Mouse (Mus musculus): ENCODE results near the gene Fbxo39. TPM values are rescaled to one million over a fixed set of nuclear protein-coding genes. Genes with fewer than 3 reads are reported as not detected.

Gene Fbxo39
- polyA plus RNA-seq, 1 experiment from 2014 or later = not detected

- Histone ChIP-seq H3K9me3 (ENCODE audit: control insufficient read depth, low read length) (no peaks in the 10 kb centered on the region), H3K27ac (ENCODE audit: low read depth, low read length) (no peak overlapping the region), H3K4me3 (ENCODE audit: low read depth, low read length) (no peak overlapping the region), H3K27me3 (replicated peaks; ENCODE audit: control insufficient read depth, insufficient read depth, low read length) (no peaks in the 10 kb centered on the region; the same call in 1 of the 2 replicates), H3K4me2 (no peak overlapping the region), H3K9ac (ENCODE audit: low read depth, low read length) (no peak overlapping the region), H3K36me3 (ENCODE audit: control insufficient read depth, insufficient read depth, low read length) (no peaks in the 10 kb centered on the region), H3K4me1 (replicated peaks; ENCODE audit: control insufficient read depth, insufficient read depth, low read length) (no peaks in the 10 kb centered on the region)
- ATAC-seq (replicated peaks; ENCODE audit: low FRiP score) (no peak), DNase-seq (ENCODE audit: low spot score) (no peak)
- 73% methylated on average over 5 of the region's 5 CpGs for WGBS
Measured at GRCm38 (mm10) chr11:72307461-72307860, 6.8 kb upstream of the Fbxo39 start.

GRCm38 (mm10) chr11:72308982-72309381 is 5.3 kb upstream of the Fbxo39 start:
- no peak for DNase-seq (ENCODE audit: low spot score)
- 36% methylated on average over 2 of the region's 2 CpGs for WGBS
- Histone ChIP-seq H3K4me1 (replicated peaks; ENCODE audit: control insufficient read depth, insufficient read depth, low read length) (no peaks in the 10 kb centered on the region), H3K36me3 (ENCODE audit: control insufficient read depth, insufficient read depth, low read length) (no peaks in the 10 kb centered on the region), H3K27ac (ENCODE audit: low read depth, low read length) (no peak overlapping the region), H3K4me3 (ENCODE audit: low read depth, low read length) (no peak overlapping the region), H3K9me3 (ENCODE audit: control insufficient read depth, low read length) (no peaks in the 10 kb centered on the region), H3K27me3 (replicated peaks; ENCODE audit: control insufficient read depth, insufficient read depth, low read length) (peaks cover 9% of the 10 kb centered on the region), H3K9ac (ENCODE audit: low read depth, low read length) (no peak overlapping the region), H3K4me2 (no peak overlapping the region)
- ATAC-seq (replicated peaks; ENCODE audit: low FRiP score) = no peak

DNA sequence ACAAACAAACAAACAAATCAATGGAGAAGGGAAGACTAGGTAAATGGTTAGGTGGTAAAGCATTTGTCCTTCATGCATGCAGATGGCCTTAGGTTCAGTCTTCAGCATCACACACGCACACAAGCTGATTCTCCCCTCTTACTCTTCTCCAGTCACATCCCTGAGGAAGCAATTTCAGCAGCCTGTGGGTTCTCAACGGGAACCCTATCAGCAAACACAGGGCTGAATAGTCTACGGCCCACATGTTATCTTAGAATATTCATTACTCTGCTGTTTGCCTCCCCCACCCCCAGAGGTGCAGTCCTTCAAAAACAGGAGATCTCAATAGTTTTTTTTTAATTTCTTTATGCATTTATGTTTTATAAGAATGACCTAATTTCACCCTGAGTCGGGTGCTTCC is 3.8 kb upstream of the Fbxo39 start:
- peaks cover 24% of the 10 kb centered on the region for H3K27me3 ChIP-seq (replicated peaks; ENCODE audit: control insufficient read depth, insufficient read depth, low read length)
- no peak overlapping the region for H3K27ac ChIP-seq (ENCODE audit: low read depth, low read length)
- no peak overlapping the region for H3K4me3 ChIP-seq (ENCODE audit: low read depth, low read length)
- 54% methylated on average over 4 of the region's 4 CpGs for WGBS
- H3K4me2 ChIP-seq = no peak overlapping the region
- H3K9ac ChIP-seq (ENCODE audit: low read depth, low read length) = no peak overlapping the region
- ATAC-seq (replicated peaks; ENCODE audit: low FRiP score) (no peak), DNase-seq (ENCODE audit: low spot score) (no peak)
- H3K9me3 ChIP-seq (ENCODE audit: control insufficient read depth, low read length) = no peaks in the 10 kb centered on the region
- H3K36me3 ChIP-seq (ENCODE audit: control insufficient read depth, insufficient read depth, low read length) = no peaks in the 10 kb centered on the region
- H3K4me1 ChIP-seq (replicated peaks; ENCODE audit: control insufficient read depth, insufficient read depth, low read length) = no peaks in the 10 kb centered on the region; the same call in 1 of the 2 replicates

DNA sequence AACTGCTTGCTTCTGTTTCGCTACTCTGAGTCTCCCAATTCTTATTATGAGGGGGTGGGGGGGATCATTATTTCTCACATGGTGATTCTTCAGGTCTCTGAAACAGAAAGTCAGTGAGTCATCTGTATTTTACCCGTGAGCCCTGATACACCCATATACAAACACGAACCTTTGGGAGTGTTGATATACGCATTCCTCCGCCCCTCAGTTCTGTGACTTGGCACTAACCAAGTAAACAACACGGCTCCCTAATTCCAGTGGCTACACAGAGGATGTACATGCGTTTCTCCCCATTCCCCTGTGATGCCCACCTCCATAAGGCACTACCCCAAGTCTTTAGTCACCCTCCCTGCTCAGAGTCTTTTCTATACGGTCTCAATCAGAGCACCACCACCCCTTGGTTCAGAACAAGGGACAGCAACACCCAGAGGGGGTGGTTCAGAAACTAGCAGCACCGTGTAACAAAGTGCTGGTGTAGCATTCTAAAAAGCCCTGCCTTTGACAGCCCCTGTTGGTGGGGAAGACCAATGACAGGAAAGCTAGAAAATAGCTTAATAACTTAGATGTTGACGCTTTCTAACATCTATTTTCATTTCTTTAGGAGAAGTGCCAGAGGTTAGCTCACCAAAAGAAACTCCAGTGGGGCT is 2.8 kb upstream of the Fbxo39 start:
- H3K9ac ChIP-seq (ENCODE audit: low read depth, low read length) = no peak overlapping the region
- ATAC-seq (replicated peaks; ENCODE audit: low FRiP score) = no peak
- no peak overlapping the region for H3K27ac ChIP-seq (ENCODE audit: low read depth, low read length)
- H3K36me3 ChIP-seq (ENCODE audit: control insufficient read depth, insufficient read depth, low read length) = no peaks in the 10 kb centered on the region
- no peak overlapping the region for H3K4me3 ChIP-seq (ENCODE audit: low read depth, low read length)
- no peak overlapping the region for H3K4me2 ChIP-seq
- WGBS = 74% methylated on average over 10 of the region's 10 CpGs
- DNase-seq (ENCODE audit: low spot score) = no peak
- H3K4me1 ChIP-seq (replicated peaks; ENCODE audit: control insufficient read depth, insufficient read depth, low read length) = no peaks in the 10 kb centered on the region; the same call in 1 of the 2 replicates
- no peaks in the 10 kb centered on the region for H3K9me3 ChIP-seq (ENCODE audit: control insufficient read depth, low read length)
- peaks cover 26% of the 10 kb centered on the region for H3K27me3 ChIP-seq (replicated peaks; ENCODE audit: control insufficient read depth, insufficient read depth, low read length)

- no peak for DNase-seq (ENCODE audit: low spot score)
- Histone ChIP-seq H3K9ac (ENCODE audit: low read depth, low read length) (no peak overlapping the region), H3K4me1 (replicated peaks; ENCODE audit: control insufficient read depth, insufficient read depth, low read length) (no peaks in the 10 kb centered on the region; the same call in 1 of the 2 replicates), H3K4me2 (no peak overlapping the region), H3K4me3 (ENCODE audit: low read depth, low read length) (no peak overlapping the region), H3K27ac (ENCODE audit: low read depth, low read length) (no peak overlapping the region), H3K36me3 (ENCODE audit: control insufficient read depth, insufficient read depth, low read length) (no peaks in the 10 kb centered on the region), H3K27me3 (replicated peaks; ENCODE audit: control insufficient read depth, insufficient read depth, low read length) (peaks cover 25% of the 10 kb centered on the region), H3K9me3 (ENCODE audit: control insufficient read depth, low read length) (no peaks in the 10 kb centered on the region)
- no peak for ATAC-seq (replicated peaks; ENCODE audit: low FRiP score)
- 71% methylated on average over 5 of the region's 5 CpGs for WGBS
Measured at GRCm38 (mm10) chr11:72318026-72318425, 3.8 kb downstream of the Fbxo39 start.

DNA sequence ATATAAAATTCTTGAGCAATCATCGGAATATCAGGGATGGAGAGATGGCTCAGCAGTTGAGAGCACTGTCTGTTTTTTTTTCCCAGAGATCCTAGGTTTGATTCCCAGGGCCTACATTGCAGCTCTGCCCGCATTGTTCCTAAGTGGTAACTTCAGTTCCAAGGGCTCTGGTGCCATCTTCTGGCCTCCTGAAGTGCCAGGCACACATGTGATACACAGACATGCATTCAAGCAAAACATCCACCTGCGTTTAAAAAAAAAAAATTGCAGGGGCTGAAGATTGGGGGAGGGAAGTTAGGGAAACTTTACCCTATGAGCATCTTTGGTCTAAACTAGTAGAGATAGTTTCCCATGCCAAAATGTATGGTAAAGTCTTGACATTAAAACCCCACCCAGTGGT is 10.2 kb downstream of the Fbxo39 start:
- ATAC-seq (replicated peaks; ENCODE audit: low FRiP score) (no peak), DNase-seq (ENCODE audit: low spot score) (no peak)
- no peaks in the 10 kb centered on the region for H3K4me1 ChIP-seq (replicated peaks; ENCODE audit: control insufficient read depth, insufficient read depth, low read length)
- H3K27ac ChIP-seq (ENCODE audit: low read depth, low read length) = no peak overlapping the region
- H3K4me3 ChIP-seq (ENCODE audit: low read depth, low read length) = no peak overlapping the region
- no peaks in the 10 kb centered on the region for H3K27me3 ChIP-seq (replicated peaks; ENCODE audit: control insufficient read depth, insufficient read depth, low read length)
- no peak overlapping the region for H3K4me2 ChIP-seq
- 66% methylated on average over 3 of the region's 3 CpGs for whole genome bisulfite sequencing
- H3K36me3 ChIP-seq (ENCODE audit: control insufficient read depth, insufficient read depth, low read length) = no peaks in the 10 kb centered on the region
- no peaks in the 10 kb centered on the region for H3K9me3 ChIP-seq (ENCODE audit: control insufficient read depth, low read length)
- H3K9ac ChIP-seq (ENCODE audit: low read depth, low read length) = no peak overlapping the region

DNA sequence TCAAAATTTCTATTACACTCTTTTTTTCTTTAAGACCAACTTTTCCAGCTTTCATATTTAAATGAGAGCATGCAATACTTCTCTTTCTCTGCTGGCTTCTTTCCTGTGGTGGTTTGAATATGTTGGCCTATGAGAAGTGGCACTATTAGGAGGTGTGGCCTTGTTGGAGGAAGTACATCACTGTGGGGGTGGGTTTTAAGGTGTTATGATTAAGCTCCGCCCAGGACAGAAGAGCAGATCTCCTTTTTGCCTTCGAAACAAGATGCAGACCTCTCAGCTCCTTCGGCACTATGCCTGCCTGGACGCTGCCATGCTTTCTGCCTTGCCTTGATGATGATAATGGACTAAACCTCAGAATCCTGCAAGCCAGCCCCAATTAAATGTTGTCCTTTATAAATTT is 11.5 kb downstream of the Fbxo39 start:
- no peaks in the 10 kb centered on the region for H3K4me1 ChIP-seq (replicated peaks; ENCODE audit: control insufficient read depth, insufficient read depth, low read length)
- no peak overlapping the region for H3K27ac ChIP-seq (ENCODE audit: low read depth, low read length)
- H3K36me3 ChIP-seq (ENCODE audit: control insufficient read depth, insufficient read depth, low read length) = no peaks in the 10 kb centered on the region
- H3K27me3 ChIP-seq (replicated peaks; ENCODE audit: control insufficient read depth, insufficient read depth, low read length) = no peaks in the 10 kb centered on the region
- WGBS = 81% methylated on average over 4 of the region's 4 CpGs
- no peak overlapping the region for H3K9ac ChIP-seq (ENCODE audit: low read depth, low read length)
- H3K4me3 ChIP-seq (ENCODE audit: low read depth, low read length) = no peak overlapping the region
- DNase-seq (ENCODE audit: low spot score) = no peak
- H3K9me3 ChIP-seq (ENCODE audit: control insufficient read depth, low read length) = no peaks in the 10 kb centered on the region
- H3K4me2 ChIP-seq = no peak overlapping the region
- ATAC-seq (replicated peaks; ENCODE audit: low FRiP score) = no peak

GRCm38 (mm10) chr11:72332951-72333667 is 18.9 kb downstream of the Fbxo39 start:
- no peak overlapping the region for H3K4me3 ChIP-seq (ENCODE audit: low read depth, low read length)
- no peaks in the 10 kb centered on the region for H3K27me3 ChIP-seq (replicated peaks; ENCODE audit: control insufficient read depth, insufficient read depth, low read length)
- H3K27ac ChIP-seq (ENCODE audit: low read depth, low read length) = no peak overlapping the region
- H3K36me3 ChIP-seq (ENCODE audit: control insufficient read depth, insufficient read depth, low read length) = no peaks in the 10 kb centered on the region
- H3K4me2 ChIP-seq = no peak overlapping the region
- no peak for ATAC-seq (replicated peaks; ENCODE audit: low FRiP score)
- no peak for DNase-seq (ENCODE audit: low spot score)
- WGBS = 78% methylated on average over 9 of the region's 9 CpGs
- no peaks in the 10 kb centered on the region for H3K4me1 ChIP-seq (replicated peaks; ENCODE audit: control insufficient read depth, insufficient read depth, low read length)
- H3K9ac ChIP-seq (ENCODE audit: low read depth, low read length) = no peak overlapping the region
- no peaks in the 10 kb centered on the region for H3K9me3 ChIP-seq (ENCODE audit: control insufficient read depth, low read length)

- Histone ChIP-seq H3K4me1 (replicated peaks; ENCODE audit: control insufficient read depth, insufficient read depth, low read length) (no peaks in the 10 kb centered on the region), H3K27ac (ENCODE audit: low read depth, low read length) (no peak overlapping the region), H3K36me3 (ENCODE audit: control insufficient read depth, insufficient read depth, low read length) (no peaks in the 10 kb centered on the region), H3K9ac (ENCODE audit: low read depth, low read length) (no peak overlapping the region), H3K4me3 (ENCODE audit: low read depth, low read length) (no peak overlapping the region), H3K27me3 (replicated peaks; ENCODE audit: control insufficient read depth, insufficient read depth, low read length) (no peaks in the 10 kb centered on the region), H3K9me3 (ENCODE audit: control insufficient read depth, low read length) (no peaks in the 10 kb centered on the region), H3K4me2 (no peak overlapping the region)
- ATAC-seq (replicated peaks; ENCODE audit: low FRiP score) (no peak), DNase-seq (ENCODE audit: low spot score) (no peak)
- WGBS = 75% methylated on average over 4 of the region's 4 CpGs
Measured at GRCm38 (mm10) chr11:72334653-72335052, 20.4 kb downstream of the Fbxo39 start.
